Mouse (Mus musculus) kidney, postnatal 25 days (tissue): ENCODE data around the gene Hist1h2af.
"Not testable (repeated sequence)": the region's sequence is repeated elsewhere in the genome, so short reads cannot be mapped to it uniquely, and the experiment has no call there.

Experiments used
- DNase-seq, 2 experiments: peaks; one replicate each; pipeline ENCODE4 v3.0.0; 2021; ENCODE audit warnings: mixed read lengths in 2 of 2

Gene Hist1h2af

GRCm38 (mm10) chr13:23536076-23536822, 2.5 kb downstream of the Hist1h2af start:
- no peak for DNase-seq

- DNase-seq, result no peak
Observed at GRCm38 (mm10) chr13:23537006-23537710, 3.5 kb downstream of the Hist1h2af start.

DNA sequence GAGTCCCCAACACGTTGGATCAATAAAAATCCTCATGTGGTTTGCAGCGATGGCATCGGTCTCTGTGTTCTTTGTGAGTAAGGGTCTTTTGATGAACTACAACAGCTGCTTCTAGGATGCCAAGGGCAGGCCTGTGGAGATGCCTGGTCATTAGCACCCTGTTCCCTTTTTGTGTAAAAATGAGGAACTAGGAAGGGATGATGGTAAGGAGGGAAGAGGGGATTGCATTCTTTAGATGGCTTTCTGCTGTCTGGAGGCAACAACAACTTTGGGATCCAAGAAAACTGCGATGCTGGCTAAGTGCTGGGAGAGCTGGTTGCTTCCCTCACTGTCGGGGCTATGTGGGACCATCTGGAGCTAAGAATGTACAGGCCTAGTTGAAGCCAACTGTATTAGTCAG, 4.5 kb downstream of the Hist1h2af start:
- no peak for DNase-seq

GRCm38 (mm10) chr13:23539821-23540220, 6.1 kb downstream of the Hist1h2af start:
- DNase-seq, result not testable (repeated sequence)

- no peak for DNase-seq
Observed at GRCm38 (mm10) chr13:23541497-23541896, 7.8 kb downstream of the Hist1h2af start.

DNA sequence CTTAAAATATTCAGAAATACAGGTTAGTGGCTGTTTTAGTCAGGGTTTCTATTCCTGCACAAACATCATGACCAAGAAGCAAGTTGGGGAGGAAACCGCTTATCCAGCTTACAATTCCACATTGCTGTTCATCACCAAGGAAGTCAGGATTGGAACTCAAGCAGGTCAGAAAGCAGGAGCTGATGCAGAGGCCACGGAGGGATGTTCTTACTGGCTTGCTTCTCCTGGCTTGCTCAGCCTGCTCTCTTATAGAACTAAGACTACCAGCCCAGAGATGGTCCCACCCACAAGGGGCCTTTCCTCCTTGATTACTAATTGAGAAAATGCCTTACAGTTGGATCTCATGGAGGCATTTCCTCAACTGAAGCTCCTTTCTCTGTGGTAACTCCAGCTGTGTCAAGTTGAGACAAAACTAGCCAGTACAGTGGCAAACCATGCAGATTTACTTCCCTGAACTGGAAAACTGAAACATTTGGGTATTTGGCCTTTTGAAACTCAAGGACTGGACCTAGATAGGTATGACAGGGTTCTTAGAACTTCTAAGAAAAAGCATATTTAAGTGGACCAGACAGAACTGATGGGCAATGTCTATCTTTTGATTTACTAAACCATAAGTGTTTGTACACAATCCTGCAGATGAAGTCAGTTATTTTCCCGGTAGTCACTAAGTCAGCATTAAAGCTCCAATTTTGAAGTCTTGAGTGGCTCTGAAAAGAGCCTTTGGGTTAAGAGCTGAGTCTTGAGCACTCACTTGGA, 8.7 kb downstream of the Hist1h2af start:
- not testable (repeated sequence) for DNase-seq

- DNase-seq, result peak; percentile 74 to 85
Observed at GRCm38 (mm10) chr13:23542999-23543607, 9.4 kb downstream of the Hist1h2af start, which contains the start of gene Hist1h2bh. Hist1h2bh (minus strand) TSS chr13:23543392.

- peak; percentile 55 to 71 for DNase-seq
Observed at GRCm38 (mm10) chr13:23543965-23544786, 10.5 kb downstream of the Hist1h2af start, which contains the start of gene Hist1h3f. Hist1h3f (plus strand) TSS chr13:23544052.

- not testable (repeated sequence) for DNase-seq
Observed at GRCm38 (mm10) chr13:23544787-23545120, 11.0 kb downstream of the Hist1h2af start.

- DNase-seq, result no peak
Observed at GRCm38 (mm10) chr13:23546694-23547093, 13.0 kb downstream of the Hist1h2af start.

DNA sequence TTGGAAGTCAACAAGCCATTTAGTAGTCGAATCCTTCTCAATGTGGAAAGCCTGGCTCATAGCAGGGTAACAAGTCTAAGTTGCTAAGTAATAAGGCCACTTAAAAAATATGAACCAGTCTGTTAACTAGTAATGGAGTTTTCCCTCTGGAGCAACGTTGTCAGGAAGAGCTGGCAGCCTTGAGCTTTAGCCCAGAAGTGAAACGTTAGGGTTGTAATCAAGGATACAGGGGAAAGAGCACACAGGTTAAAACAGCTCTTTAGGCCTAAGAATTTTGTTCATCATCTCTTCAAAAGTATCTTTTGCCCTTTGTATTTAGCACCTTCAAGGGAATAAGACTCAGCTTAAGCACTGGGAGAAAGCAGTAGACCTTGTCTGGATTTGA, 17.0 kb downstream of the Hist1h2af start:
- no peak for DNase-seq

DNA sequence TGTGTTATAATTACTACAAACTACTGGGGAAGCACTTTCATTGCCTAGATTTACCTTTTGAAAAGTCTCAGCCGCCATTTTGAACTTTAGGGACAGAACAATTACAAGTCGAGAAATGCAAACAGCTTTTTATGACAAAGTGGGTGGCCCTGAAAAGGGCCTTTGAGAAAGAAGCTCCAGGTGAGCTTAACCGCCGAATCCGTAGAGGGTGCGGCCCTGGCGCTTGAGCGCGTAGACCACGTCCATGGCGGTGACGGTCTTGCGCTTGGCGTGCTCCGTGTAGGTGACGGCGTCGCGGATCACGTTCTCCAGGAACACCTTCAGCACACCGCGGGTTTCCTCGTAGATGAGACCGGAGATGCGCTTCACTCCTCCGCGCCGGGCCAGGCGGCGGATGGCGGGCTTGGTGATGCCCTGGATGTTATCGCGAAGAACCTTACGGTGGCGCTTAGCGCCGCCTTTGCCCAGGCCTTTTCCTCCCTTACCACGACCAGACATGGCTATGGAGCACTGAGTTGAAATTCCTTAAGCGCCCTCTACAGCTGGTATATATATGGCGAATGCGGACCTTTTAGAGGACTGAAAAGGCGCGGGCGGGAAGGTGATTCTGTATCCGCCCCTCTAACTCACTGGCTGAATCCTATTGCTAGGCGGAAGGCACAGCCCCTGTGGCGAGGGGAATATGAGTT, 17.6 kb downstream of the Hist1h2af start, which contains the start of gene Hist1h4f:
Gene Hist1h4f, minus strand, starts transcription at position 503 of the 689 bp plus-strand sequence.
- DNase-seq, result peak; percentile 83 to 88

DNA sequence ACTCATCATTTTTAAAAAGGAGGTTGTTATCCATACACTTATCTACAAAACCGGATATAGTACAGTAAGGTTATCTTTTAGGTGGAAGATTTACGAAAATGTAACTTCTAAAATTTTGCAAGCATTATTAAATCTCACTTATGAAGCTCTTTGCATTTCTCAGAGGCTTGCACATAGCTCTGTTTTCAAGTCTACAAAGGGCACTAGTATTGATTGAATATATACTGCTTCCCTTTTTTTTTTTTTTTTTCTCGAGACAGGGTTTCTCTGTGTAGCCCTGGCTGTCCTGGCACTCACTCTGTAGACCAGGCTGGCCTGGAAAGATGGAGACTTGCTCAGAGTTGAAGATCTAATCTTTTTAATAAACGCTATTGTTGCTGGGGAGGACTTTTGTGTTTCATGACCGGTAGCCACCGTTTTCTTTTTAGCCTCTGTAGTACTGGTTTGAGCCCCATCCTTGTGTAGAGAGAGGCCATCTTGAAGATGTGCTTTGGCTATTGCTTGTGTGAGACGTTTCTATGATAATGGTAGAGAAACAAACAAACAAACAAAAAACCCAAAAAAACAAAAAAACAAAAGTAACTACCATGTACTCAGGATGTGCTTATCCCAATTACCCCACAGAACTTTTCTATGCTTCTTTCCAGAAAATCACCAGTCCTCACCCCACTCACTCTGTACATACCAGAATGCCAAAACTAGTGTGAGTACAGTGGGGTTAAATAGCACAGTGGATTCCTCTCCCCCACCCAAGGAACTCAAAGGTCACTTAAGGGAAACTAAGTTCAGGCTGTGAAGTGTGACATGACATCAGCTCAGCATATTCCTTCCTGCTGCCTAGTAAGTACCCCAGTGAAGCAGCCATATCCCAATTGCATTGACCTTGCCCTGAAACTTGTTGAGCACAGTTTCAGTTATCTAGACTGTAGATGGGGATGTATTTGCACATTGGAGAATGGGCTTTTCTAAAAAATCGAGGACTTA, 18.5 kb downstream of the Hist1h2af start:
- DNase-seq, result no peak

GRCm38 (mm10) chr13:23552962-23553361, 19.3 kb downstream of the Hist1h2af start, which contains the start of gene Hist1h1d:
Hist1h1d (plus strand) TSS chr13:23553262.
- no peak for DNase-seq

- DNase-seq, result no peak
Observed at GRCm38 (mm10) chr13:23554393-23554792, 20.7 kb downstream of the Hist1h2af start.

DNA sequence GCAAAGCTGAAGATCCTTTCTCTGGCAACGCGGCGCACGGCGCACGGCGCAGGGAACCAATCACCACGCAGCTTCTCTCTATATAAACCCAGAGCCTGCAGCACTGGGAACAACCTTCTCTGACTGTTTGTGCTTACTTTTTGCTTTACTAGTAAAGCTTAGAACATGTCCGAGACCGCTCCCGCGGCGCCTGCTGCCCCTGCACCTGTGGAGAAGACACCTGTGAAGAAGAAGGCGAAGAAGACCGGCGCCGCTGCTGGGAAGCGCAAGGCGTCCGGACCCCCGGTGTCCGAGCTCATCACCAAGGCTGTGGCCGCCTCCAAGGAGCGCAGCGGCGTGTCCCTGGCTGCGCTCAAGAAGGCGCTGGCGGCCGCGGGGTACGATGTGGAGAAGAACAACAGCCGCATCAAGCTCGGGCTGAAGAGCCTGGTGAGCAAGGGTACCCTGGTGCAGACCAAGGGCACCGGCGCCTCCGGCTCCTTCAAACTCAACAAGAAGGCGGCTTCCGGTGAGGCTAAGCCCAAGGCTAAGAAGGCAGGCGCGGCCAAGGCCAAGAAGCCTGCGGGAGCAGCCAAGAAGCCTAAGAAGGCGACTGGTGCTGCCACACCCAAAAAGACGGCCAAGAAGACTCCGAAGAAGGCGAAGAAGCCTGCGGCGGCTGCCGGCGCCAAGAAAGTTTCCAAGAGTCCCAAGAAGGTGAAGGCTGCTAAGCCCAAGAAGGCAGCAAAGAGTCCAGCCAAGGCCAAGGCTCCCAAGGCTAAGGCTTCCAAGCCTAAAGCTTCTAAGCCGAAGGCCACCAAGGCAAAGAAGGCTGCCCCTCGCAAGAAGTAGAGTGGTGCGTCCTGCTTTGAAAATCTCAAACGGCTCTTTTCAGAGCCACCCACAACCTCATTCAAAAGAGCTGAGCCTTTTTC, 21.5 kb downstream of the Hist1h2af start:
- peak; percentile 70 to 86 for DNase-seq

DNA sequence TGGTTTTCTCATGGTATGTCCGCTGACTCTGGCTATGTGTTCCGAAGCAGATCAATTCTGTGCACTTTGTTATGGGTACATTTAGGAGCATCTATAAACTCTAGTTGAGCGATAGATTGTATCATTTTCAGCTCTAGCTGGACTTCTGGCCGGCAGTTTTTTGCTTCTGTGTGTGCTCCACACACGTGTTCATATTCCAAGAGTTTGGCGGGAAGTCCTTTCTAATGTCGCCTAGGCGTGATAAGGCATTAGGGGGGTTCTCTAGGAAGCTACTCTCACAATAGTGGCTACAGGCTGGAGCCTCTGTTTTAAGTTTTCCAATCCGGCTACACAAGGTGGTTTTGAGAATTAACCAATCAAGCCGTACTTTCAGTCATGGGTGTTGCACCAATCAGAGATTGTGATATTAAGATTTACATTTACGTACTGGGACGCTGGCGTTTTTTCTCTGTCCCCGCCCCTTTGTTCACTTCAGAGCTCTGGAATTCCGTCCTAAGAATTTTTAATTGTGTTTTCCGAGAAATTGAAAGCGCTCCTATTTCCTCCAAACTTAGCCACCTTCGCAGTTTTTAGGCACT, 22.2 kb downstream of the Hist1h2af start:
- peak; percentile 73 to 78 for DNase-seq

GRCm38 (mm10) chr13:23556906-23557305, 23.2 kb downstream of the Hist1h2af start:
- DNase-seq, result no peak
